Mouse (Mus musculus) spleen, adult 2 months (tissue): ENCODE measurements at regions not wholly inside any gene's neighbourhood (a gene's known extent, or its start where the extent isn't known, plus 50 kb on each side); places are given as distances from the start of the nearest gene placed in this dataset.

Experiments used
- CTCF ChIP-seq: fragments of 200-500 bp; IDR thresholded peaks from 2 replicates; pipeline ENCODE4 v1.5.1; 2011; ENCODE audit warnings: mild to moderate bottlenecking, inconsistent platforms; ENCODE audit not compliant: insufficient read depth, insufficient read length, insufficient replicate concordance; ENCODE audit errors: extremely low read depth
- POLR2A ChIP-seq: fragments of 200-500 bp; IDR thresholded peaks from 2 replicates; pipeline ENCODE4 v1.6.1; 2011; ENCODE audit warnings: low read depth, low read length, inconsistent platforms

GRCm38 (mm10) chr1:161309269-161309668 is 58.2 kb upstream of the Prdx6 start:
- no peak for TF ChIP-seq CTCF
- TF ChIP-seq POLR2A, result no peak
